Mouse (Mus musculus) neural tube, embryonic 14.5 days (tissue): Measurements from ENCODE around the gene Klra6. TPM values are rescaled to one million over a fixed set of nuclear protein-coding genes. Genes with fewer than 3 reads are reported as not detected.
"Not testable (repeated sequence)": the region's sequence is repeated elsewhere in the genome, so short reads cannot be mapped to it uniquely, and the experiment has no call there.

Experiments used
- ATAC-seq: fragments of 200-750 bp; cut with Nextera tagmentation; 2 replicates; pipeline ENCODE4 v1.8.0; 2017; ENCODE audit warnings: low read depth, mild to moderate bottlenecking, moderate TSS enrichment, moderate library complexity
- H3K27ac ChIP-seq: fragments of 300-500 bp; sonication (generic); 2 replicates; pipeline ENCODE4 v1.5.1; 2014; ENCODE audit warnings: low read depth, mild to moderate bottlenecking, control low read depth, low read length, moderate library complexity, mixed read lengths
- H3K27me3 ChIP-seq: fragments of 300-500 bp; sonication (generic); 2 replicates; pipeline ENCODE4 v1.6.1; 2014; ENCODE audit warnings: low read length; ENCODE audit not compliant: control insufficient read depth, insufficient read depth
- H3K36me3 ChIP-seq: fragments of 300-500 bp; sonication (generic); 2 replicates; pipeline ENCODE4 v1.6.1; 2014; ENCODE audit warnings: low read length, mixed read lengths; ENCODE audit not compliant: control insufficient read depth, insufficient read depth
- H3K4me1 ChIP-seq: fragments of 300-500 bp; sonication (generic); 2 replicates; pipeline ENCODE4 v1.6.1; 2014; ENCODE audit warnings: low read length; ENCODE audit not compliant: control insufficient read depth, insufficient read depth
- H3K4me2 ChIP-seq: fragments of 300-500 bp; sonication (generic); 2 replicates; pipeline ENCODE4 v1.6.1; 2014; ENCODE audit warnings: mild to moderate bottlenecking, low read depth, low read length, control low read depth
- H3K4me3 ChIP-seq: fragments of 300-500 bp; sonication (generic); 2 replicates; pipeline ENCODE4 v1.5.1; 2014; ENCODE audit warnings: low read depth, low read length, control low read depth, mixed read lengths
- H3K9ac ChIP-seq: fragments of 300-500 bp; sonication (generic); replicated peaks from 2 replicates; pipeline ENCODE4 v1.6.1; 2014; ENCODE audit warnings: low read depth, mild to moderate bottlenecking, control low read depth, low read length, mixed read lengths
- H3K9me3 ChIP-seq: fragments of 300-500 bp; sonication (generic); 2 replicates; pipeline ENCODE4 v1.6.1; 2016; ENCODE audit warnings: low read length; ENCODE audit not compliant: control insufficient read depth
- WGBS: fragments of 180-500 bp; shearing (Covaris S2); extraction: QIAGEN DNeasy Blood & Tissue Kit; methylation state at CpG from one replicate; pipeline ENCODE4 v1.1.7; 2014; 5-methylcytosine and 5-hydroxymethylcytosine counted together
- polyA plus RNA-seq: library from polyadenylated mRNA; unstranded; fragments of >200 nt; fragmentation: Nextera tagmentation; extraction: Ambion mirVana; gene quantifications from 2 replicates; pipeline ENCODE4 v1.2.1, GENCODE M21; 2014

Klra6 gene
- not detected in 2 replicates for polyA plus RNA-seq

DNA sequence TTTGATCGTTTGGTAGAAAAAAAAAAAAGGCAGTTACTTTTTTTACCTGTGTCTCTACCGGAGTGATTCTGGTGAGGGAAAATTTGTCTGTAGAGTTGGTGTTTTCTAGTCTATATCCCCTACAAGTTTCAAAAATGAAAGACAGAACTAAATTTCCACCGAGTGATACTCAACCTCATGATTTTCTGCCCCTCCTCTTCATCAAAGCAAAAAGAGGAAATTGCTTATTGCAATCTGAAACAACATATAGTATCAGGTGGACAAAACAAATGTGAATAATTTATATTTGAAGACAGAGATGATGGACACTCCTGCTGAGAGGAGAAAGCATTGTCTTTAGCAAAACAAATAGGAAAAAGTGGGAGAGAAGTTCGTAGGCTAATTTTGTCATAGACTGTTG lies at the start of gene Klra6:
Gene Klra6 (minus strand): TSS at position 101 of the 400 bp plus-strand sequence.
- WGBS = 76% methylated on average over 4 of the region's 4 CpGs
- H3K27me3 ChIP-seq = no peaks in the 10 kb centered on the region
- no peak within 1 kb of the TSS for H3K9ac ChIP-seq
- H3K4me3 ChIP-seq = no peak within 1 kb of the TSS
- H3K9me3 ChIP-seq = peaks cover 2% of the 10 kb centered on the region; the same call in 1 of the 2 replicates
- H3K36me3 ChIP-seq = no peaks in the 10 kb centered on the region
- no peak within 1 kb of the TSS for H3K27ac ChIP-seq
- ATAC-seq = no peak
- no peak within 1 kb of the TSS for H3K4me2 ChIP-seq
- no peaks in the 10 kb centered on the region for H3K4me1 ChIP-seq

- WGBS = 64% methylated on average over 1 of the region's 1 CpGs
- H3K27ac ChIP-seq, H3K4me3 ChIP-seq, H3K4me2 ChIP-seq, H3K9ac ChIP-seq, H3K27me3 ChIP-seq, H3K4me1 ChIP-seq, H3K9me3 ChIP-seq, H3K36me3 ChIP-seq, ATAC-seq: not testable (repeated sequence)
Observed at GRCm38 (mm10) chr6:130067171-130067570, 40.4 kb upstream of the Klra6 start, which contains the start of gene Klra4. Gene Klra4 (minus strand): TSS chr6:130067271.

- Histone ChIP-seq H3K9ac (no peak overlapping the region), H3K4me3 (no peak overlapping the region), H3K27ac (no peak overlapping the region), H3K9me3 (no peaks in the 10 kb centered on the region), H3K4me1 (no peaks in the 10 kb centered on the region), H3K27me3 (no peaks in the 10 kb centered on the region), H3K4me2 (no peak overlapping the region), H3K36me3 (no peaks in the 10 kb centered on the region)
- 79% methylated on average over 5 of the region's 5 CpGs for WGBS
- no peak for ATAC-seq
Observed at GRCm38 (mm10) chr6:130065196-130065595, 38.4 kb upstream of the Klra6 start.

- not testable (repeated sequence) for H3K9me3 ChIP-seq, H3K4me3 ChIP-seq, H3K27me3 ChIP-seq, ATAC-seq, H3K4me2 ChIP-seq, H3K9ac ChIP-seq, H3K27ac ChIP-seq, H3K4me1 ChIP-seq, H3K36me3 ChIP-seq
- 54% methylated on average over 4 of the region's 4 CpGs for WGBS
Observed at GRCm38 (mm10) chr6:130035146-130035545, 8.4 kb upstream of the Klra6 start.

- not testable (repeated sequence) for H3K9ac ChIP-seq, H3K9me3 ChIP-seq, H3K36me3 ChIP-seq, H3K4me3 ChIP-seq, H3K27me3 ChIP-seq, H3K4me1 ChIP-seq, ATAC-seq, H3K27ac ChIP-seq, H3K4me2 ChIP-seq
Observed at GRCm38 (mm10) chr6:130031493-130032089, 4.8 kb upstream of the Klra6 start.

Other genes starting within 250 kb of the Klra6 start
- gene Gm156, start 242.7 kb downstream of the Klra6 start, polyA plus RNA-seq = not detected in 2 replicates
- not detected in 2 replicates for gene Gm17631, start 164.3 kb downstream of the Klra6 start, polyA plus RNA-seq
- not detected in 2 replicates for gene Klra17, start 150.3 kb downstream of the Klra6 start, polyA plus RNA-seq
- not detected in 2 replicates for gene Klra5, start 109.3 kb downstream of the Klra6 start, polyA plus RNA-seq
- not detected in 2 replicates for gene Klra4, start 40.3 kb upstream of the Klra6 start, polyA plus RNA-seq
- gene Klra8, start 102.9 kb upstream of the Klra6 start, polyA plus RNA-seq = not detected in 2 replicates
- gene Klra9, start 166.2 kb upstream of the Klra6 start, polyA plus RNA-seq = not detected in 2 replicates
- not detected in 2 replicates for gene Klra7, start 206.4 kb upstream of the Klra6 start, polyA plus RNA-seq